Mouse (Mus musculus): ENCODE results near the gene Olfr316. TPM values are rescaled to one million over a fixed set of nuclear protein-coding genes. Genes with fewer than 3 reads are reported as not detected.
"Not testable (repeated sequence)": the region's sequence is repeated elsewhere in the genome, so short reads cannot be mapped to it uniquely, and the experiment has no call there.

Olfr316 gene
- polyA plus RNA-seq (2016; fragmentation: Nextera tagmentation; extraction: Ambion mirVana): not detected in 2 replicates

DNA sequence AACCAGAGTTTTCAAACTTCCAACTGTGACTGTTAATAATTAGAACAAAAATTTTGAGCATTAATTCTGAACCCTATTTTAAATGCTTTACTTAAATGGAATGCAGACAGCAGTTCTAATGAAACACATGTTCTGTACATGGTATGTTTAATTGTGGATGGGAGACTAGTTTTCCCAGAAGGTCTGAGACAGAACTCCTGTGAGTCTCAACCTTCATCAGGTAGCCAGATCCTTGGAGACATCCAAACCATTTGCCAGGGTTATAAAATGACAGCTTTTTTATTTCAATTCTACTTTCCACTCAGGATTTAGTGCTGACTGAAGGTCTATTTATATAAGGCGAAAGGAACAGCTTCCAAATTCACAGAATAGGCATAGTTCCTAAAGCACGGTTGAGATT lies at the start of gene Olfr316:
TSS of gene Olfr316 (plus strand) at position 301 of the 400 bp plus-strand sequence.
- Histone ChIP-seq H3K27me3 (replicated peaks) (no peaks in the 10 kb centered on the region), H3K9ac (no peak within 1 kb of the TSS), H3K4me2 (no peak within 1 kb of the TSS), H3K4me3 (no peak within 1 kb of the TSS), H3K36me3 (no peaks in the 10 kb centered on the region), H3K27ac (no peak within 1 kb of the TSS), H3K4me1 (no peaks in the 10 kb centered on the region), H3K9me3 (replicated peaks) (no peaks in the 10 kb centered on the region; the same call in 1 of the 2 replicates)
- 81% methylated on average over 2 of the region's 2 CpGs for WGBS (ENCODE audit: insufficient replicate concordance)
- ATAC-seq: no peak

DNA sequence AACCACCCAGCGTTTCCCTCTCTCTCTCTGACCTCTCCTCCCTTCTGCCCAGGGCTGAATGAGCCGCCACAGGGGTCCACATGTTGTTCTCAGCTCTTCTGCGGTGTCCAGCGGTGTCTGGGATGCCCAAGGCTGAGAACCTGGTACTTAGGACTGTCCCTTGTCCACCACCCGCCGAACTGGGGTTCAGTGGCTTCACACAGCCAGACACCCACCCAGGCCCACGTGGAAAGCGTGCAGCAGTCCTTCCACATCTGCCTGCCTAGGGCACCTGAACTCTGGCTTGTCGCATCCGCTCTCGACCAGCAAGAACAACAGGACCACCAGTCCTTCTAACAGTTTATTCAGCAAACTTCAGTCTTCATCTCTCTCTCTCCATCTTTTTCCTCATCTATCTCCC lies 43.4 kb upstream of the Olfr316 start:
- no peak overlapping the region for H3K4me3 ChIP-seq
- no peaks in the 10 kb centered on the region for H3K36me3 ChIP-seq
- WGBS (ENCODE audit: insufficient replicate concordance): 60% methylated on average over 11 of the region's 11 CpGs
- H3K27me3 ChIP-seq (replicated peaks): no peaks in the 10 kb centered on the region
- no peak for ATAC-seq
- no peaks in the 10 kb centered on the region for H3K9me3 ChIP-seq (replicated peaks)
- no peaks in the 10 kb centered on the region for H3K4me1 ChIP-seq
- H3K9ac ChIP-seq: no peak overlapping the region
- H3K27ac ChIP-seq: no peak overlapping the region
- no peak overlapping the region for H3K4me2 ChIP-seq

DNA sequence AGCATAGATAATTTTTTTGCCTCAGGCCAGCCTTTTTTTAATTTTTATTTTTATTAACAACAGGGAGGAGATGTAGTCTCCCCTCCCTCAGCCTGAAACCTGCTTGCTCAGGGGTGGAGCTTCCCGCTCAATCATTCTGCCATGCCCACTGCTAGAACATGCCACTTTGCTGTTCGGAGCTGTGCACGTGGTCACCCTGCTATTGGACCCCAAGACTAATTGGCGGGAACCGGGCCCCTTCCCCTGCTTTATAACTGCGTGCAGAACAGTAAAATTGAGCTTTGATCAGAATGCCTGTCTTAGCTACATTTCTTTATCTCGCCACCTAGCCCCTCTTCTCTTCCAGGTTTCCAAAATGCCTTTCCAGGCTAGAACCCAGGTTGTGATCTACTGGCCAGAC lies 34.8 kb upstream of the Olfr316 start:
- not testable (repeated sequence) for H3K4me1 ChIP-seq; H3K9ac ChIP-seq; ATAC-seq; H3K36me3 ChIP-seq; H3K4me3 ChIP-seq; H3K4me2 ChIP-seq; H3K27me3 ChIP-seq (replicated peaks); H3K27ac ChIP-seq; H3K9me3 ChIP-seq (replicated peaks)
- WGBS (ENCODE audit: insufficient replicate concordance): 78% methylated on average over 7 of the region's 7 CpGs

GRCm38 (mm10) chr11:58719701-58720100 lies 32.8 kb upstream of the Olfr316 start:
- no peak overlapping the region for H3K4me2 ChIP-seq
- no peaks in the 10 kb centered on the region for H3K4me1 ChIP-seq
- H3K27ac ChIP-seq: no peak overlapping the region
- no peak for ATAC-seq
- no peak overlapping the region for H3K4me3 ChIP-seq
- H3K27me3 ChIP-seq (replicated peaks): no peaks in the 10 kb centered on the region
- no peak overlapping the region for H3K9ac ChIP-seq
- no peaks in the 10 kb centered on the region for H3K9me3 ChIP-seq (replicated peaks)
- no peaks in the 10 kb centered on the region for H3K36me3 ChIP-seq
- WGBS (ENCODE audit: insufficient replicate concordance): 67% methylated on average over 4 of the region's 4 CpGs

GRCm38 (mm10) chr11:58723914-58724313 lies 28.6 kb upstream of the Olfr316 start, which contains the start of gene Olfr318:
Olfr318 (minus strand) TSS chr11:58724014.
- H3K27me3 ChIP-seq (replicated peaks): no peaks in the 10 kb centered on the region
- no peaks in the 10 kb centered on the region for H3K4me1 ChIP-seq
- H3K9ac ChIP-seq: no peak within 1 kb of the TSS
- H3K27ac ChIP-seq: no peak within 1 kb of the TSS
- no peak within 1 kb of the TSS for H3K4me3 ChIP-seq
- H3K36me3 ChIP-seq: no peaks in the 10 kb centered on the region
- no peak for ATAC-seq
- no peak within 1 kb of the TSS for H3K4me2 ChIP-seq
- H3K9me3 ChIP-seq (replicated peaks): no peaks in the 10 kb centered on the region

DNA sequence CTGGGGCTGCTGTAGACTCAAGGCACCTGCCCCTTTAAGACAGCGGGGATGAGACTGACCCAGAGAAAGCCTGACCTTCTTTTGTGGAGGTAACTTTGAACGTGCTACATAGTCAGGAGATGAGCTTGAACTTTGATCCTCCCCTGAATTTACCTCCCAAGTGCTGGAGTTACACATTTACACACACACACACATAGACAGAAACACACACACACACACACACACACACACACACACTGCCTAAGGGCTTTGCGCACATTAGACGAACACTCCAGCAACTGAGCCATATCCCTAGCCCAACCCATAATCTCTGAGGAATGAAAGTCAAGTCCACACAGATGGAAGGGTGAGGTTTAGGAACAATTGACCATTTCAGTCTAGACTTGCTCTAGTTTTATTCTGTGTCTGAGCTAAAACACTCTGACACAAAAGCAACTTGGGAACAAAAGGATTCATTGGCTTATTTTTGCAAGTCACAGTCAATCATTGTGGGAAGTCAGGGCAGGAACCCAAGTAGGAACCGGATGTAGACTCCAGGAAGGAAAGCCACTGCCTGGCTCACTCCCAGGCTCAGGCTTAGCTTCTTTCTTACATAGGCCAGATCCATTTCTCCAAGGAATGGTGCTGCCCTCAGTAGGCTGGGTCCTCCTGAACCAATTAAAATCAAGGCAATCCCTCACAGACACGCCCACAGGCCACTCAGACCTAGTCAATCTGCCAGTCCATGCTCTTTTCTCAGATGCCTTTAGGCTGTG lies 24.5 kb upstream of the Olfr316 start:
- H3K27ac ChIP-seq; H3K36me3 ChIP-seq; H3K4me1 ChIP-seq; ATAC-seq; H3K9me3 ChIP-seq (replicated peaks); H3K4me2 ChIP-seq; H3K9ac ChIP-seq; H3K4me3 ChIP-seq; H3K27me3 ChIP-seq (replicated peaks): not testable (repeated sequence)
- WGBS (ENCODE audit: insufficient replicate concordance): 69% methylated on average over 6 of the region's 6 CpGs

DNA sequence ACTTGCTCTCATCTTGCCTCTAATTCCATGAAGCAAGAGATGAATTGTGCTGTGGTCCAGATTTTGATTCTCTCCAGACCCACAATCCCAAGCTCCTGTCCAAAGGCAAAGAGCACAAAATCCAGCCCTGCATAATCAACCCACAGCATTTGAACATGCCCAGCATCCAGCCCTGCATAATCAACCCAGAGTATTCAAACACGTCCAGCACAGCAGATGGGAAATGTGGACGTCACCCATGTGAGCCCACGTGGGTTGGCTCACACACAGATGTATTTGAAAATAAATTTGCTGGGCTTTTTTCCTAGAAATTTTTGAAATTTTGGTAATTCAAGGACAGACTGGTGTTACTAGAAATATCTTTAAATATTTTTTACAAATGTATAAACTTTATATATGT lies 19.2 kb upstream of the Olfr316 start:
- no peaks in the 10 kb centered on the region for H3K4me1 ChIP-seq
- H3K9ac ChIP-seq: no peak overlapping the region
- 48% methylated on average over 3 of the region's 3 CpGs for WGBS (ENCODE audit: insufficient replicate concordance)
- no peaks in the 10 kb centered on the region for H3K36me3 ChIP-seq
- no peak for ATAC-seq
- H3K9me3 ChIP-seq (replicated peaks): no peaks in the 10 kb centered on the region
- no peak overlapping the region for H3K4me2 ChIP-seq
- no peaks in the 10 kb centered on the region for H3K27me3 ChIP-seq (replicated peaks)
- no peak overlapping the region for H3K27ac ChIP-seq
- H3K4me3 ChIP-seq: no peak overlapping the region

GRCm38 (mm10) chr11:58738792-58739262 lies 13.7 kb upstream of the Olfr316 start, which contains the start of gene Olfr317:
Olfr317 (minus strand) TSS chr11:58739212.
- Histone ChIP-seq H3K4me3 (no peak within 1 kb of the TSS), H3K36me3 (no peaks in the 10 kb centered on the region), H3K4me2 (no peak within 1 kb of the TSS), H3K9ac (no peak within 1 kb of the TSS), H3K27me3 (replicated peaks) (no peaks in the 10 kb centered on the region), H3K27ac (no peak within 1 kb of the TSS), H3K4me1 (no peaks in the 10 kb centered on the region), H3K9me3 (replicated peaks) (no peaks in the 10 kb centered on the region)
- ATAC-seq: no peak
- 50% methylated on average over 4 of the region's 4 CpGs for WGBS (ENCODE audit: insufficient replicate concordance)

GRCm38 (mm10) chr11:58751096-58751495 lies 1.4 kb upstream of the Olfr316 start:
- H3K9me3 ChIP-seq (replicated peaks); H3K4me2 ChIP-seq; H3K4me1 ChIP-seq; H3K36me3 ChIP-seq; ATAC-seq; H3K9ac ChIP-seq; H3K27me3 ChIP-seq (replicated peaks); H3K27ac ChIP-seq; H3K4me3 ChIP-seq: not testable (repeated sequence)
- 71% methylated on average over 18 of the region's 18 CpGs for WGBS (ENCODE audit: insufficient replicate concordance)

- Histone ChIP-seq H3K27ac (no peak within 1 kb of the TSS), H3K9ac (no peak within 1 kb of the TSS), H3K4me1 (no peaks in the 10 kb centered on the region), H3K4me2 (no peak within 1 kb of the TSS), H3K4me3 (no peak within 1 kb of the TSS), H3K27me3 (replicated peaks) (no peaks in the 10 kb centered on the region), H3K36me3 (no peaks in the 10 kb centered on the region), H3K9me3 (replicated peaks) (no peaks in the 10 kb centered on the region)
- ATAC-seq: no peak
These were observed 20.4 kb downstream of the Olfr316 start, which contains the start of gene Olfr315 for GRCm38 (mm10) chr11:58772888-58773287. Olfr315 (plus strand) TSS chr11:58773188.

DNA sequence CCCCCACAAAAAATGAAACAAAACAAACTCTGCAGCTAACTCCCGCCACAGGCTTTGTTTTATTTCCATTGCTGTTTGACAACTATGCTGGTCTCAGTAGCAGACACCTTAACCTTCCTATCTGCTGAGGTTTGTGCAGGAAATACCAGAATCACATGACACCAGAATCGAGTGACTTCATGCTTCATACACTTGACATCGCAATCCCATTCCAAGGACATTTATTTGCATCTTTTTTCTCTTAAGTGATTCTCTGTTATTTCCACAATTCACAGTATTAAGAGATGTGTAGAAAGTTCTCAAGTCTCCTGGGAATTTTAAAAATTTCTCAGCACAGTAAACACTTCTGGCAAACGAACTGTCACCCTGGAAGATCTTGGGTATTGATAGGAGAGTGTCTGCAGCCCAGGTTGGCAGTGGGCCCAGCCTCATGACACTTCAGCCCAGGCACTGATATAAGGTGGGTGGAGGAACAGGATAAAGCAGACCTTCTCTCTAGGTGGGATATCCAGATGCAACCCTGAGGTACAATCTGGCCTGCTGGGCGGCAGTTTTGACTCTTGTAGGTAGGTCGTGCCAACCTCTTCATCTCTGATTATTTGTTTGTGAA lies 30.1 kb downstream of the Olfr316 start, which contains the start of gene Olfr314:
TSS of gene Olfr314 (plus strand) at position 473 of the 610 bp plus-strand sequence.
- no peaks in the 10 kb centered on the region for H3K4me1 ChIP-seq
- ATAC-seq: no peak
- no peaks in the 10 kb centered on the region for H3K36me3 ChIP-seq
- H3K27me3 ChIP-seq (replicated peaks): no peaks in the 10 kb centered on the region
- no peak within 1 kb of the TSS for H3K9ac ChIP-seq
- no peak within 1 kb of the TSS for H3K27ac ChIP-seq
- 54% methylated on average over 6 of the region's 6 CpGs for WGBS (ENCODE audit: insufficient replicate concordance)
- H3K9me3 ChIP-seq (replicated peaks): no peaks in the 10 kb centered on the region
- no peak within 1 kb of the TSS for H3K4me3 ChIP-seq
- no peak within 1 kb of the TSS for H3K4me2 ChIP-seq

DNA sequence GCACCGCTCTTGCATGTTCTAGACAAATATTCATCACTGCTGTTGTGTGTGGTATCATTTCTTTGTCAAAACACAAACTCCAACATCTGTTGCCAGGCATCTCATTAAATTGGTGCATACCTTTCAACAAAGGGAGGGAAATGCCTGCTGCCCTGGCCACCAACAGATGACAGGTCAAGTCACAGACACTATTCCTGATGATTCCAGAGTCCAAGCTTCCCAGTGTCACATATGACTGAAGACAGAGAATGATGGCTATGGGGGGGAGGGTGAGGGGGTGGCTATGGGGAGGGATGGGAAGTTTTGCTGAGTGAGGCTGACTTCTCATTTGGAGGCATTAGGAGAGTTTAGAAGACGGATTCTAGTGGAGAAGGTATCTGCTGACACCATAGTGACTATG lies 31.6 kb downstream of the Olfr316 start:
- Histone ChIP-seq H3K36me3 (no peaks in the 10 kb centered on the region), H3K27ac (no peak overlapping the region), H3K27me3 (replicated peaks) (no peaks in the 10 kb centered on the region), H3K9ac (no peak overlapping the region), H3K4me2 (no peak overlapping the region), H3K9me3 (replicated peaks) (no peaks in the 10 kb centered on the region), H3K4me1 (no peaks in the 10 kb centered on the region), H3K4me3 (no peak overlapping the region)
- ATAC-seq: no peak
- WGBS (ENCODE audit: insufficient replicate concordance): 65% methylated on average over 2 of the region's 2 CpGs
